Mouse (Mus musculus) liver, embryonic 14.5 days (tissue): ENCODE measurements around the gene Mapk10.

Experiments used
- CTCF ChIP-seq: IDR thresholded peaks from 2 replicates; pipeline ENCODE4 v1.5.1; 2016; ENCODE audit warnings: antibody characterized with exemption, low read depth, control low read depth
- EP300 ChIP-seq: IDR thresholded peaks from 2 replicates; pipeline ENCODE4 v1.6.1; 2016; ENCODE audit warnings: antibody characterized with exemption, low read depth

DNA sequence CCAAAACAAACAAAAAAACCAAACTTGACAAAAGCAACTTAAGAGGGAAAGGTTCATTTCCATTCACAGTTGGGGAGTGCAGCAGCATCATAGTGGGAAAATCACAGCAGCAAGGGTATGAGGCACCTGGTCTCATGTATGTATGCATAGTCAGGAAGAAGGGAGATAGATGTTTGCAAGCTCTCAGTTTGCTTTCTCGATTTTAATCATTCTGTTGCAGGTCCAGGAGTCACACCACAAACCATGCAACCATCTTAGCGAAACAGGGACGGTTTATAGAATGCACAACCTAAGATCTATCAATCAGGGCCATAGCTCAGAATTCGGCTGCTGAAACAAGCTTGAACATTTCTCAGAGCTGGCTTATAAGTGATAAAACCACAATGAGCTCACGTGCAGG, 19.2 kb upstream of the Mapk10 start:
- no peak for TF ChIP-seq CTCF
- TF ChIP-seq EP300 = no peak
